Mouse (Mus musculus) monocyte, adult 5-6 weeks (primary cell): ENCODE results near the gene Dnajc7. TPM values are rescaled to one million over a fixed set of nuclear protein-coding genes. Genes with fewer than 3 reads are reported as not detected.
A peak's percentile ranks its signal among the peaks of the same experiment; 100 is the strongest.
"Not testable (repeated sequence)": the region's sequence is repeated elsewhere in the genome, so short reads cannot be mapped to it uniquely, and the experiment has no call there.

Source experiments
- ATAC-seq: fragments of 153-309, 156-312 bp; replicated peaks from 2 replicates; pipeline ENCODE4 v1.8.0; 2017; ENCODE audit warnings: mild to moderate bottlenecking; ENCODE audit not compliant: low TSS enrichment, insufficient number of reproducible peaks, severe bottlenecking, poor library complexity, low FRiP score
- total RNA-seq: library from RNA; stranded (forward); fragments of 200-1000, 200-491, 200-594 nt; gene quantifications from 3 replicates; pipeline ENCODE4 v1.2.3, GENCODE M21; 2017

The Dnajc7 gene
- total RNA-seq, 1 experiment from 2014 or later: 305 TPM

- ATAC-seq: no peak
Measured at GRCm38 (mm10) chr11:100567815-100568245, 52.1 kb downstream of the Dnajc7 start.

DNA sequence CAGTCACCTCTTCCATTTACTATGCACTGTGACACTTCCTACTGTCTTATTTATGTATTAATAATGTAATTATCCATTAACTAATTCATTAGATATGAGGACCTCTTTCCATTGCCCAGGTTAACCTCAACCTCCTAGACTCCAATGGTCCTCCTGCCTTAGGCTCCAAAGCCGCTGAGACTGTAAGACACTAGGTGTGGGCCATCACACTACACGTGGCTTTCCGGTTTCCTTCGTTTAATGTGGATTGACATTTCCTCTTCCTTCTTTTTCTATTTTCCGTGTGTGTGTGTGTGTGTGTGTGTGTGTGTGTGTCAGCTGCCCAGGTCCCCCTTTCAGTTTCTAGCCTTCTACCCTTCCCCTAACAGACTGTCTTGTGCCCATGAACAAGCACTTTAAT lies 52.7 kb downstream of the Dnajc7 start:
- ATAC-seq: no peak

- no peak for ATAC-seq
Measured at GRCm38 (mm10) chr11:100564703-100565102, 55.3 kb downstream of the Dnajc7 start.

GRCm38 (mm10) chr11:100564297-100564696 lies 55.7 kb downstream of the Dnajc7 start:
- no peak for ATAC-seq

GRCm38 (mm10) chr11:100561748-100562147 lies 58.2 kb downstream of the Dnajc7 start:
- no peak for ATAC-seq

- no peak for ATAC-seq
Measured at GRCm38 (mm10) chr11:100559476-100559875, 60.5 kb downstream of the Dnajc7 start.

GRCm38 (mm10) chr11:100557563-100557962 lies 62.4 kb downstream of the Dnajc7 start:
- no peak for ATAC-seq

DNA sequence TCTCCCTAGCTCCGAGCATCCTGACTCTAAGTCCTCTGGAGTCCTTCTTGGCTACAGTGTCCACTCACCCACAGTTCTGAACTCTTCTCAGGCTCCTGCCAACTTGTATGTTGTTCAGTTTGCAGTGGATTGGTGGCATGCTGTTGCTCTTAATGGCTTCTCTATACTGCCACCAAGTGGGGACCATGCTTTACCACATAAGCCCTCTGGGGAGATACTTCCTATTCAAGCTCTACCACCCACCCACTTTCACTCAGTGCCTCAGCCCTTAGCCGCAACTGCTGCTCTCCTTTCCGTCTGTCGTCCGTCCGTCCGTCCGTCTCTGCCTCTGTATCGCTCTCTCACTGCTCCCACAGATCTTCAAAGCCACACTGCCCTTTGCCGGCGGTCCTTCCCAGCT lies 64.4 kb downstream of the Dnajc7 start:
- ATAC-seq: peak; percentile 94

DNA sequence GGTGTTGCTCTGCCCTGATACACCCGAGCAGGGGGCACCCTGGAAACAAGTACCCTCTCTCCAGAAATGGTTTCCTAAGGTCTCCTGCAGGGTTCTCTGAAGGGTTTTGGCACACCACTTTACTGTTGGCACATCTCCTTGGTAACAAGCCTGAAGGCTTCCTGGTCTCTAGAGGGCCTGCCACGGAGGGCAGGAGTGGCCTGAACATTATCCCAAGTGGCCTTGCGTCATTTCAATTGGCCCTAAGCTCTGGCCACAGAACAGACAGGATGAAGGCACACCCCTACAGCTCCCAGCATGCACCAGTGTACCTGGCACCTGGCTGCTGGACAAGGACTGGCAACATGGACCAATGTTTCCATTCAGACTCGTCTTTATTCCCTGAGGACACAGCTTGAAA lies 67.1 kb downstream of the Dnajc7 start:
- ATAC-seq: no peak

DNA sequence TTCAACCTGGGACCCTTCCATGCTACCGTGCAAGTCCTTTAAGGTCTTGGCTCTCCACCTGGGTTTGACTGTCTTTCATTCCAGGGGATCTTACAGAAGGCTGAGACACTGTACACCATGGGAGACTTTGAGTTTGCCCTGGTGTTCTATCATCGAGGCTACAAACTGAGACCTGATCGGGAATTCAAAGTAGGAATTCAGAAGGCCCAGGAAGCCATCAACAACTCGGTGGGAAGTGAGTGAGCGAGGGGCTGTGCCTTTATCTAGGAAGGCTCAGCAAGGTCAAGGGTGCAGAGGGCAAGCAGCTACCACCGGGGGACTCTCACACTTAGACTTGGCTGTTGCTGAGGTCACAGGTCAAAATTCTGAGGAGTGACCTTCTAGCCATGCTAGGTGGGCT lies 69.9 kb downstream of the Dnajc7 start:
- no peak for ATAC-seq

GRCm38 (mm10) chr11:100549466-100549865 lies 70.5 kb downstream of the Dnajc7 start:
- no peak for ATAC-seq

- ATAC-seq: no peak
Measured at GRCm38 (mm10) chr11:100548141-100548540, 71.8 kb downstream of the Dnajc7 start.

GRCm38 (mm10) chr11:100546955-100547354 lies 73.0 kb downstream of the Dnajc7 start:
- ATAC-seq: peak; percentile 69

DNA sequence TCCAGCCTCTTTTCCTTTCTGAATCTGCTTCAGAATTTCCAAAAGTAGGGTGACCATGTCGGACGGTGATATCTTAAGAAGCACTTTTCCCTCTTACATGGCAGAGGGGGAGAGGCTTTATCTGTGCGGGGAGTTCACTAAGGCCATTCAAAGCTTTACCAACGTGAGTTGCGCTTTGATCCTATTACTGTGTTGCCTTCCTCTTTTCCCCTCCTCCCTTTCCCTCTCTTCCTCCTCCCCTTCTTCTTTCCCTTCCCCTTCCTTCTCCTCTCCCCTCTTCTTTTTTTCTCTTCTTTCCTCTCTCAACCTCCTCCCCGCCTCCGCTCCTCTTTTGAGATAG lies 74.3 kb downstream of the Dnajc7 start:
- no peak for ATAC-seq

- peak; percentile 87 for ATAC-seq
Measured at GRCm38 (mm10) chr11:100544832-100545745, 74.9 kb downstream of the Dnajc7 start, which contains the start of gene Ttc25. Gene Ttc25, plus strand, starts transcription at chr11:100545607.

GRCm38 (mm10) chr11:100541577-100541976 lies 78.4 kb downstream of the Dnajc7 start:
- ATAC-seq: no peak

GRCm38 (mm10) chr11:100540966-100541365 lies 79.0 kb downstream of the Dnajc7 start:
- ATAC-seq: no peak

- no peak for ATAC-seq
Measured at GRCm38 (mm10) chr11:100536466-100536865, 83.5 kb downstream of the Dnajc7 start.

DNA sequence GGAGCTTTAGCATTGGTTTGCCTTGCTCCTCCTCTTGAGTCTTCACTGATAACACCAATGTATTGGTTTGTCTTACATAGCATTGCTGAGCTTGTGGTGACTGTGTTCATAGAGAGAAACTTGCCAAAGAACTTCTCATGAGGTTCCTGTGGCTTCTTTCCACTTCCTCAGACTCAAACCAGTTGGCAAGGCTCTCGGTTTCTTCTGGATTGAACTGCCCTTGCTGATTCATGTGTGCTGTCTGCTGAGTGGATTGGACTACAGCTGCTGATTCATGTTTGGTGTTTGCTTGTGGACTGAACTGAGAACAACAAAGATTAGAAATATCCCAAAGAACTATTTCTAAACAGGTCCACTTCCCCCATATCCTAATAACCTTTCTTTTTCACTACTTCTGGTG lies 84.0 kb downstream of the Dnajc7 start:
- ATAC-seq: no peak

GRCm38 (mm10) chr11:100534821-100535220 lies 85.1 kb downstream of the Dnajc7 start:
- ATAC-seq: not testable (repeated sequence)
